Mouse (Mus musculus): ENCODE results near the gene Kat2b.
"Not testable (repeated sequence)": the region's sequence is repeated elsewhere in the genome, so short reads cannot be mapped to it uniquely, and the experiment has no call there.

Kat2b gene

DNA sequence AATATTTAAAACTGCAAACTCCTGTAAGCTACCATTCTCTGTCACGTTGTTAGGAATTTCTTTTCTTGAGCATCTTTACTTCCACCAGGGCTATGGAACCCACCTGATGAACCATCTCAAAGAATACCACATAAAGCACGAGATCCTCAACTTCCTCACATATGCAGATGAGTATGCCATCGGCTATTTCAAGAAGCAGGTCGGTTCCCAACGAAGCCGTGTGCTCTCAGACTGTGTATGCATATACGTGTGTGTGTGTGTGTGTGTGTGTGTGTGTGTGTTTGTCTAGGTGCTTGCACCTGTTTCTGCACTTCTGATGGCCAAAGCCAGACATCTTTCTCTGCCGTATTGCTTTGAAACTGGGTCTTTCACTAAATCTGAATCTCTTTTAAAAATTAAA lies 92.6 kb downstream of the Kat2b start:
- DNase-seq (ENCODE audit: extremely low spot score): no peak

DNA sequence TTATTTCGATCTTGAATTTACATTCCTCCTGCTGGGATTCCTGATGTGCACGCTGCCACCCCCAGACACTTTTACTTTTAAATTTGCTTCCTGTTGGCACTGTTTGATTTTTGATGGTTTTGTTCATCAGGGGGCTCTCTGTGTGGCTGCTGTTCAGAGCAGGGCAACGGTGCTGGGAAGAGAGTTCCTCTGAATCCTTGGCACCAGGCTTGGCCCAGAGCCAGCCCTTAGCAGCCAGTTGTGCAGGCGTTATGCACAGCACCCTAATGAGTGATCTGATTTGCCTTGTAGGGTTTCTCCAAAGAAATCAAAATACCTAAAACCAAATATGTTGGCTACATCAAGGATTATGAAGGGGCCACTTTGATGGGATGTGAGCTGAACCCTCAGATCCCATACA lies 93.1 kb downstream of the Kat2b start:
- DNase-seq (ENCODE audit: extremely low spot score): no peak

DNA sequence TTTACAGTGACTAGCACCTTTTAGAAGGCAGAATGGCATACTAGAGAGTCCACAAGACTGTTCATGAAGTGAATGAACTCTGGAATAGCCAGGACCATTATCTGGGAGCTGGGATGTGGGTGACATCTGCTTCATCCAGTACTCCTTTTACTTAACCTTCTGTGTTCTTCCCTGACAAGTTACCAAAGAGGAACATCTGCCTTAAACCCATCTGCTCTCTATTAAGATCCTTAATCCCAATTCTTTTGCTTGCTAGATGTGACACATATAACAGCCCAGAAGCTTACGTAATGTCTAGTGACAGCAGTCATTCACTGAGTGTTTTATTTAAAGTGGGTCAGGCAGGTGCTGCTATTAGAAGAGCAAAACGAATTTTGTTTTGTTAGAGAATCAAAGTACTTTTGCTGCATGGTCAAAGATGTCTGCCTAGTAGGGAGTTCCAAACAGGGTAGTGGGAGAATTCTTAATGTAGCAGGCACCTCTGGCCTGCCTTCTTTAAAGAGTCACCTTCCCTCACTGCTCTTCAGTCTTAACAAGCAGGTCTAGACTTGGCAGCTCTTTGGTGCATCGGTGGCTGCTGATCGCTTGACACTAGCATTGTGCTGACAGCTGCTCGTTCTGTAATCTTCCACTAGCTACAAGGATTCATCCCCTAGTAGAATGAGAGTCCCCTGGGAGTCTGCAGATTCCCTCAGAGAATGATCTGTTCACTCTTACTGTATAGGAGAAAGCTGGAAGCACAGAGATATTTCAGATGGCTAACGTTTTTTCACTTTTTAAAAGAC lies 94.6 kb downstream of the Kat2b start:
- no peak for DNase-seq (ENCODE audit: extremely low spot score)

DNA sequence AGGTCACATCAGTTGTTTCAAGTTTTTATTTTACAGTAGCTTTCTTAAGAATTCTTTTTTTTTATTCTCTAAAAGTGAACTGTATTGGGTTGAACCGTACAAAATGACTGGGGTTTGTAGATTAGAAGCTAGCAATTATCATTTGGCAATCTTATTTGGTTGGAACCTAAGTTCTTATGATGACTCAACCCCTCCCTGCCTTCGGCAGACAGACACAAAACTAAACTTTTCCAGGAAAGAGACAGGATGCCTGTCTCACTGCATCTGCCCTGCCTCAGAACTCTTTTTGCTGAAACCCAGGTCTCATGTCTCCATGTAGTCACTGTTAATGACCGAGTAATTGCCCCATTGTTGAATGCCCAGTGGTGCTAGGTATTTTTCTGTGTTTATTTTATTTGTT lies 97.6 kb downstream of the Kat2b start:
- no peak for DNase-seq (ENCODE audit: extremely low spot score)

DNA sequence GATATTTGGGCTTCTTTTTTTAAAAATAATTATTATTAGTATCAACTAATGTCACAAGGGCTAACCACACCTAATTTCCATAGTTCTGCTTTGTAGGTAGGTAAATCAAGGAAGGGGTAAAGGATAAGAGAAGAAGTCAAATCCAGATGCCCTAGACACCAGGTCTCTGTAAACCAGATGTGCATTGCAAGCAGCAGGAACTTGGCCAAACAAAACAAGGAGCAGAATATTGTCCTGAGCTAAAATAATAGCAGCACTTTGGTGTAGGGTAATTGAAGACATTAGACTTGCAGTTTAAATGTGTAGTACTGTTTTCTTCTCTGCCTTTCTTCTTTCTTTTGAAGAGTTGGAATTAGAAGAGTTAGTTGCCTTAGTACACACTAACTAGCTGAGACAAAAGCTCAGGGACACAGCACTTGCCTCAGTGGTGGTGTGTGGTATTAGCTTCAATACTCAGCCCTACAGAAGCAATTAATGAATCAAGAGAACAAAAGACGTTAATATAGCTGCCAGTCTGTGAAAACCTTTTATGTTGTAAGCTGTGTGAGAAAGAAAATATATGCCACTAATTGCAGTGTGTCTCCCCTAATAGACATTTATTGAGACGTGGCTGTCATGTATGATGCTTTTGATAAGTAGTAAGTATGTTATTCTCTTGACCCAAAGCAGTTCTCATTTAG lies 98.2 kb downstream of the Kat2b start:
- DNase-seq (ENCODE audit: extremely low spot score): no peak

DNA sequence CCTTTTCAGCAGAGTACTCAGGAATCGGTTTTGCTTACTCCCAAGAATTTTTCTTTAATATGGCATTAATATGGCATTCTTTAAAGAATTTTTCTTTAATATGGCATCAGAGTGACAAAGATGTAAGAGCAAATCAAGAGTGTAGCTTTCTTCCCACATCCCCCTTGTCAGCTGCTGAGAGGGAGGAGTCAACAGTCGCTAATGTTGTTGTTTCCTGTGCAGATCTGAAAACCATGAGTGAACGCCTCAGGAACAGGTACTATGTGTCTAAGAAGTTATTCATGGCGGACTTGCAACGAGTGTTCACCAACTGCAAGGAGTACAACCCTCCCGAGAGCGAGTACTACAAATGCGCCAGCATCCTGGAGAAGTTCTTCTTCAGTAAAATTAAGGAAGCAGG lies 103.8 kb downstream of the Kat2b start:
- no peak for DNase-seq (ENCODE audit: extremely low spot score)

DNA sequence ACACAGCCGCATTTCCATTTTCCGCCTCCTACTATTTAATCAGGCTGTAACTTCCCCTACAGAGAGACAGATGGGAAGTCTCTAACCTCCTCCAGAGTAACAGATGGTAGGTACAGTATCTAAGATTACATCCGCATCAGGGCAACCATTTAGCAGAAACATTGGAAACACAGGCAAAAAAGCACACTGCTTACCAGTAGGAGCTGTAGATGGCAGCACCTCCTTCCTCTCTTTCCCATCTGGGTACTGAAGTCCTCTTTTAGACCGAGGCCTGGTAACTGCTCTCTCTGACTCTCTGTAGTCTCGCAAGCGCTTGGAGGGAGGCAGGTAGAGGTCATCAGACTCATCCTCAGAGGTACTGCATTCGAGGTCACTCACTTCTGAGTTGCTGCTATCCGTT lies 112.1 kb downstream of the Kat2b start:
- DNase-seq (ENCODE audit: extremely low spot score): no peak

DNA sequence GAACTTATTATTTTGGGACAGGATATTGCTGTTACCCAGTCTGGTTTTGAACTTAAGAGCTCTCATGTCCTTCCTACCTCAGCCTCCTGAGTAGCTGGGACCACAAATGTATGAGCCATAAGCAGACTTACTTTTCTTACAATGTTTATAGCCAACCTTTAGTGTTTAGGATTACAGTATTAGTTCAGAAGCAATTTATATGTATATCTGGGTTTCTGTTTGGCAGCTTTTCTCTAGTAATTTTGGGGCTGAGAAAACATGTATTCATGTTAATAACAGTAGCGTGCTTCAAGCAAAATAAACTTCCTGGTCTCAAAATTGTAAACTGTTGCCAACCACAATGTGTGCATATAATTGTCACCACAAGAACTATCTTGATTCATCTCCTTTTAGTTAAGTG lies 121.7 kb downstream of the Kat2b start:
- peak; percentile 9 for DNase-seq (ENCODE audit: extremely low spot score)

DNA sequence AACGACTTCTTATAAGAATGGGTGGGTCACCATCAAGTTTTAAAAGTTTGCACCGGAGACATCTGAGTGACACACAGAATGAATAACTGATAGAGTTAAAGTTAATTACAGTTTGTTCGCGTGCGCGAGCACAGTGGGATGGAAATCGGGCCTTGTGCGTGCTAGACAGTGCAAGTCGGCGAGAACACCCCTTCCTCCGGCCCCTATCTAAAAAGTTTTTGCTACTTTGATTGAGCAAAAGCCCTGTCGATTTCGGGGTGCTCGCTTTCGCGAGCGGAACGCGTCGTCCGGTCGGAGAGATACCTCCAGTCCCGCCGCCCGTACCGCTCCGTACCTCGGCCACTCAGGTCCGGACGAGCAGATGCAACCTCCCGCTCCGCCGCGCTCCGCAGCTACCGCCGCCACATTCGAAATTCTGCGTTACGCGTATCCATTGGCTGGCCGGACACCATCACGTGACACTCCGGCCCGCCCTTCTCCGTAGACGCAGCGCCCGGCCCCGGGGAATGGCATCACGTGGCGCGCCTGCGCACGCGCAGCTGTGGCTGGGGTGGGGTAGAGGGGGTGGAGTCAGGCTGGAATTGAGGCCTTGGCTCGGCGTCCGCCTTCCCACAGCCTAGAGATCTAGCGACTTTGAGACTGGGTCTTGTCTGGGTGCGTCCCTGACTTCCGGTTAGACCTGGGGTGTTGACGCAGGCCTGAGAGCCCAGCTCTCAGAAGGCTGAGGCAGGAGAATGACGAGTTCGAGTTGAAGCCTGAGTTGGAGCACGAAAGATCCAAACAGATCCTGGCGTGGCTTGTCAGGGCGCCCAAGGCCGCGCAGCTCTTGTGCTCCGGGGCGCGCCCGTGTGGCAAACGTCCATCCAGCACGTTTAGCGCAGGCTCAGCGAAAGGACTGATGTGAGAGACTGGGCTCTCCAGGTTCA lies 122.5 kb downstream of the Kat2b start, which contains the start of gene Sgo1:
Gene Sgo1 (minus strand): TSS at position 457 of the 926 bp plus-strand sequence.
- DNase-seq (ENCODE audit: extremely low spot score): peak; percentile 100

DNA sequence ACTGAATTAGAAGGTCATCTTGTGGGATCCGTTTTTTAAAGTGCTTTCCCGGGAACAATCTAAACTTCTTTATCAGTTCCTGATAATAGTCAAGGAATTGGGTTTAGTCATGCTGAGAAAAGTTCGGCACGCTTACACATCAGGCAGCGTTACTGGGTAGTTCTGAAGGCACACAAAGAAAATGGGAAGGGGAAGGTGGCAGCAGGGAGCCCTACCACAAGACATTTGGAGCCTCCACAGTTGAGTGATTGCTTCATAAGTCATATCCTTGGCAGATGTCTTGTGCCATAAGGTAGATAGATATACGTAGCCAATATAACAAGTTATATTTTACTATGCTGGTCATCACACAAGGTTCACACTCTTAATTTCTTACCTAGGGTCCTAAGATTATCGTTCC lies 123.3 kb downstream of the Kat2b start:
- DNase-seq (ENCODE audit: extremely low spot score): no peak

DNA sequence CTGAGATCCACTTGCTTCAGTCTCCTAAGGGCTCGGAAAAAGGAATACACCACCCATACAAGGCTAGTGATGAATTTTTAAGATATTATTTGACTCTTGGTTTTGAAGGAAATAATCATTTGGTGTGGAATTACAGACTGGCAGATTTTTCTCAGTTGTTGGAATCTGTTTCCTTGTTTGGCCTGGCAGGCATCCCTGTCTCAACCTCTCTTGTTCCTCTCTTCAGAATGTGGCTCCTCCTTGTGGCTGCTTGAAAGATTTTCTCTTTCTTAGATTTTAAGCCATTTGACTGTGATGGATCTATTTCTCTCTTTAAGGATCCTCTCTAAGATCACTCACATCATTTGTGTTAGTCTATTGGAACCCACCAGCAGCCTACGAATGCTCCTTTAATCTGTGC lies 127.4 kb downstream of the Kat2b start:
- DNase-seq (ENCODE audit: extremely low spot score): peak; percentile 16

DNA sequence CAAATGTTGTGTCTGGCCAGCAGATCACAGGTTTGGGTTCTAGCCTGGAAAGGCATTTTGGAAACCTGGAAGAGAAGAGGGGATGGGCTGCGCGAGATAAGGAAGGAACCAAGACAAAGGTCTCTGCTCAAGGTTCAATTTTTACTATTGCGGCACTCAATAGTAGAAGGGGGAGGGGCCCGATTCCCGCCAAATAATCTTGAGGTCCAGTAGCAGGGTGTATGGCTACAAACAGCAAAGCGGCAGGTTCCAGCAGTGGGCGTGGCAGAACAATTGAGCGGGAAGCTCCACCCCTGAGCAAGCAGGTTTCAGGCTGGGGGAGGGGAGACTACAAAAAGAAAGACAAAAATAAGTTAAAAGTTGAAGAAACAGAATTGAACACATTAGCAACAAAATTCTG lies 130.9 kb downstream of the Kat2b start:
- DNase-seq (ENCODE audit: extremely low spot score): not testable (repeated sequence)

DNA sequence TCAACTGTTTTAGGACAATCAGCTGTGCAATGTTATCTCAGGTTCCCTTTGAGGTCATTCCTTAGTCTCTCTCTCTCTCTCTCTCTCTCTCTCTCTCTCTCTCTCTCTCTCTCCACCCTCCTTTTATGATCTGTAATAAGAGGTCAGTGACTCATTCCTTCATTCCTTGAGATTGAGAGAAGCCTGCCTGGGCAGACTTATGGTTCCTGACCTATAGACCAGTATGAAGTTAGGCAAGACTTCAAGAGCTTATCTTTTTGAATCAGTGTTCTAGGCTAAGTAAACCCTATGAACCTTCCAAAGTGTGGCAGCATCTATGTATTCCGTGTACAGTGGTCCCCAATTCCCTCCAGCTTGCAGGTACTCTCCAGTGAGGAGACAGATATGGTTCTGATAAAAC lies 147.8 kb downstream of the Kat2b start:
- DNase-seq (ENCODE audit: extremely low spot score): no peak

DNA sequence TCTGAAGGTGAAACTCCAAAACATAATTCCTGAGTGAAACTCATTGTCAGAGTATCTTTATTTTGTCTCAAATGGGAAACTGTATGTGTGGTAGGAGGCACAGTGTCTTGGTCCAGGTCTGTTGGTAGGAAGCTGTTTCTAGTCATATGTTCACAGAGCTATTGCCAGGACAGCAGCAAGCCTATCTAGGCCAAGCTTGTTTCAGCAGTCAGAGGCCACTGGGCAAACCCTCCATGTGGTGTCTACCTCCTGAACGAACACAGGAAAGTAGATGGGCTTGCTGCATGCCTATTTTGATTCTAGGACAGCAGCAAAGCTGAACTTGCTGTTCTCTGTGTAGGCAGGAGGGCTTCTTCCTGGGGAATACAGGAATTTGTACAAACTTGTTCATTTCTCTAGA lies 148.5 kb downstream of the Kat2b start:
- not testable (repeated sequence) for DNase-seq (ENCODE audit: extremely low spot score)

DNA sequence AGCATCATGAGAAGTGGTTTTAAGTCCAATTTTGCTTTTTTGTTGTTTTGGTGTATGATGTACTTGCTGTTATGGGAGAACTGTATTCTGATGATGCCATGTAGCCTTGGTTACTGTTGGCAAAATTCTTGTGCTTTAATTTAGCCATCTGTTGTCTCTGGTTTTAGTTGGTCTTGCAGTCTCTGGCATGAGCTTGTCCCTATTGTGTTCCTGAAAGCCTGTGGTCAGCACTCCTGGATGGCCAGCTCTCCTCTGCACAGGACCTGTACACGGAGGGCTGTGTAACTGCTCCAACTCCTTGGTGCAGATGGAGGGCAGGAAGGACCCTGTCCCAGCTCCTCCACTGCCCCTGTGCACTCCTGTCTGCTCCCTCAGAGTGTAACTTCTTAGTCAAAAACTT lies 151.8 kb downstream of the Kat2b start:
- no peak for DNase-seq (ENCODE audit: extremely low spot score)

DNA sequence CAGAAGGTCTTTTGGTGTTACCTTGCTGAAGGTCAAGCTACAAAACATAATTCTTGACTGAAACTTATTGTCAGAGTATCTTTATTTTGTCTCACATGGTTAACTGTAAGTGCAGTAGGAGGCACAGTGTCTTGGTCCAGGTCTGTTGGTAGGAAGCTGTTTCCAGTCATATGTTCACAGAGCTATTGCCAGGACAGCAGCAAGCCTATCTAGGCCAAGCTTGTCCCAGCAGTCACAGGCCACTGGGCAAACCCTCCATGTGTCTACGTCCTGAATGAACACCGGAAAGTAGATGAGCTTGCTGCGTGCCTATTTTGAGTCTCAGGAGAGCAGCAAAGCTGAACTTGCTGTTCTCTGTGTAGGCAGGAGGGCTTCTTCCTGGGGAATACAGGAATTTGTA lies 152.3 kb downstream of the Kat2b start:
- not testable (repeated sequence) for DNase-seq (ENCODE audit: extremely low spot score)

All from embryo, embryonic 9.5 days (tissue).